19 mouse cellular contexts compared by ENCODE assay signal in genomic region chr17:3345276-3345885, GRCm38 (mm10). TPM values are rescaled to one million over a fixed set of nuclear protein-coding genes. Genes with fewer than 3 reads are reported as not detected.
A peak's percentile ranks its signal among the peaks of the same experiment; 100 is the strongest.
DNase-seq lines count a peak whose midpoint lies in the region; ATAC-seq lines count a peak whose summit lies in the region.
"Had no signal": no experiment of that assay in that cellular context is flagged by ENCODE, and none has a peak within 500 bp of the region (broad histone marks: within the 10 kb centered on the region; RNA-seq: fewer than 3 reads in every experiment).

No protein-coding gene starts in this region.

- H3K4me1 ChIP-seq in embryonic facial prominence, embryonic 11.5 days (ENCODE audit: control insufficient read depth, insufficient read depth, low read length) = no peaks in the 10 kb centered on the region; the same call in 1 of the 2 replicates
- H3K4me1 ChIP-seq in forebrain, embryonic 16.5 days (replicated peaks; ENCODE audit: control insufficient read depth, insufficient read depth, low read length) = peaks cover 41% of the 10 kb centered on the region
- H3K4me1 ChIP-seq in limb, embryonic 13.5 days = peaks cover 65% of the 10 kb centered on the region
- H3K4me1 ChIP-seq in kidney, embryonic 16.5 days (ENCODE audit: insufficient read depth, low read length) = no peaks in the 10 kb centered on the region

- H3K27ac ChIP-seq in embryonic facial prominence, embryonic 11.5 days (replicated peaks; ENCODE audit: low read depth, low read length) = no peak overlapping the region
- peak overlapping the region; percentile 65 for H3K27ac ChIP-seq in forebrain, embryonic 16.5 days (ENCODE audit: low read length)
- peak overlapping the region; percentile 52; the same call in 1 of the 2 replicates for H3K27ac ChIP-seq in limb, embryonic 13.5 days
- H3K27ac ChIP-seq in kidney, embryonic 16.5 days (ENCODE audit: low read length) = no peak overlapping the region
- H3K27ac ChIP-seq: midbrain, embryonic 12.5 days; neural tube, embryonic 12.5 days had no signal

- ATAC-seq in embryonic facial prominence, embryonic 11.5 days (replicated peaks; ENCODE audit: insufficient number of reproducible peaks, low FRiP score, low TSS enrichment, low read depth) = no peak
- ATAC-seq in forebrain, embryonic 16.5 days = 0 out of 2 replicates have a peak, but pooled peaks have one; percentile 16
- no peak for ATAC-seq in limb, embryonic 13.5 days (ENCODE audit: low FRiP score, low read depth)
- no peak for ATAC-seq in kidney, embryonic 16.5 days (ENCODE audit: low FRiP score, low TSS enrichment)

- peak; percentile 16 for DNase-seq in layer of hippocampus, adult 9-11 months
- no peak for DNase-seq in layer of hippocampus, postnatal 36 days
- peak; percentile 68 for DNase-seq in embryonic facial prominence, embryonic 11.5 days (ENCODE audit: low spot score)
- no peak for DNase-seq in heart, postnatal 36 days
- DNase-seq: cerebellum, adult 8-10 months; gastrocnemius, postnatal 25 days; heart, postnatal 10 days; kidney, adult 11 months; kidney, postnatal 36 days; lung, adult 18-20 months; lung, postnatal 36 days; retina, postnatal 1 day; thymus, adult 2 months had no signal

- 41% methylated on average over 12 of the region's 12 CpGs for WGBS in embryonic facial prominence, embryonic 11.5 days
- WGBS in forebrain, embryonic 16.5 days = 51% methylated on average over 12 of the region's 12 CpGs
- WGBS in limb, embryonic 13.5 days = 22% methylated on average over 12 of the region's 12 CpGs
- WGBS in kidney, embryonic 16.5 days = 59% methylated on average over 12 of the region's 12 CpGs

- H3K9me3 ChIP-seq in embryonic facial prominence, embryonic 11.5 days (replicated peaks; ENCODE audit: control insufficient read depth, low read length) = no peaks in the 10 kb centered on the region
- H3K9me3 ChIP-seq in forebrain, embryonic 16.5 days (ENCODE audit: control insufficient read depth, low read length) = no peaks in the 10 kb centered on the region
- H3K9me3 ChIP-seq in limb, embryonic 13.5 days = no peaks in the 10 kb centered on the region
- H3K9me3 ChIP-seq in kidney, embryonic 16.5 days (ENCODE audit: low read length) = no peaks in the 10 kb centered on the region
- H3K9me3 ChIP-seq: limb, embryonic 15.5 days; midbrain, embryonic 12.5 days; neural tube, embryonic 12.5 days had no signal

- H3K9ac ChIP-seq in embryonic facial prominence, embryonic 11.5 days (replicated peaks; ENCODE audit: low read length) = no peak overlapping the region
- peak overlapping the region; percentile 33; the same call in 1 of the 2 replicates for H3K9ac ChIP-seq in forebrain, embryonic 16.5 days (replicated peaks; ENCODE audit: low read depth, low read length)
- H3K9ac ChIP-seq in limb, embryonic 13.5 days = peak overlapping the region; percentile 13; the same call in 1 of the 2 replicates
- no peak overlapping the region for H3K9ac ChIP-seq in kidney, embryonic 16.5 days (replicated peaks; ENCODE audit: low read length)
- H3K9ac ChIP-seq: limb, embryonic 15.5 days; midbrain, embryonic 12.5 days; neural tube, embryonic 12.5 days had no signal

- intact Hi-C loops in heart, postnatal 36 days (cut with DNase I) = loop anchor here (5.0 kb wide), 1 partner anchor 58 kb away; no protein-coding TSS in a partner anchor

- H3K27me3 ChIP-seq in embryonic facial prominence, embryonic 11.5 days (ENCODE audit: control insufficient read depth, insufficient read depth, low read length) = no peaks in the 10 kb centered on the region
- no peaks in the 10 kb centered on the region for H3K27me3 ChIP-seq in forebrain, embryonic 16.5 days (replicated peaks; ENCODE audit: control insufficient read depth, insufficient read depth, low read length)
- H3K27me3 ChIP-seq in limb, embryonic 13.5 days = no peaks in the 10 kb centered on the region
- no peaks in the 10 kb centered on the region for H3K27me3 ChIP-seq in kidney, embryonic 16.5 days (ENCODE audit: insufficient read depth, low read length)
- H3K27me3 ChIP-seq: limb, embryonic 15.5 days; midbrain, embryonic 12.5 days; neural tube, embryonic 12.5 days had no signal

- no peaks in the 10 kb centered on the region for H3K36me3 ChIP-seq in embryonic facial prominence, embryonic 11.5 days (replicated peaks; ENCODE audit: control insufficient read depth, insufficient read depth, low read depth, low read length)
- H3K36me3 ChIP-seq in forebrain, embryonic 16.5 days (ENCODE audit: control insufficient read depth, insufficient read depth) = no peaks in the 10 kb centered on the region
- H3K36me3 ChIP-seq in limb, embryonic 13.5 days = no peaks in the 10 kb centered on the region
- H3K36me3 ChIP-seq in kidney, embryonic 16.5 days (ENCODE audit: insufficient read depth, low read length) = no peaks in the 10 kb centered on the region
- H3K36me3 ChIP-seq: limb, embryonic 15.5 days; midbrain, embryonic 12.5 days; neural tube, embryonic 12.5 days had no signal

- no peak overlapping the region for H3K4me3 ChIP-seq in embryonic facial prominence, embryonic 11.5 days (ENCODE audit: low read depth, low read length)
- no peak overlapping the region for H3K4me3 ChIP-seq in forebrain, embryonic 16.5 days (replicated peaks; ENCODE audit: low read length)
- H3K4me3 ChIP-seq in limb, embryonic 13.5 days = no peak overlapping the region
- H3K4me3 ChIP-seq in kidney, embryonic 16.5 days (ENCODE audit: low read length) = no peak overlapping the region
- H3K4me3 ChIP-seq: limb, embryonic 15.5 days; midbrain, embryonic 12.5 days; neural tube, embryonic 12.5 days had no signal

- no peak overlapping the region for H3K4me2 ChIP-seq in embryonic facial prominence, embryonic 11.5 days (ENCODE audit: low read depth, low read length)
- peak overlapping the region; percentile 13 for H3K4me2 ChIP-seq in forebrain, embryonic 16.5 days (ENCODE audit: low read length)
- H3K4me2 ChIP-seq in limb, embryonic 13.5 days (replicated peaks) = peak overlapping the region; percentile 31
- H3K4me2 ChIP-seq in kidney, embryonic 16.5 days (replicated peaks; ENCODE audit: low read depth, low read length) = no peak overlapping the region
- H3K4me2 ChIP-seq: limb, embryonic 15.5 days; midbrain, embryonic 12.5 days; neural tube, embryonic 12.5 days had no signal

RNA-seq across cellular contexts. Expression of gene Tiam2, which starts 19.0 kb away (rescaled TPM):
- total RNA-seq in layer of hippocampus, postnatal 36 days (2021) = 10 to 100 TPM; 36.8 to 43.9 TPM
- polyA plus RNA-seq in embryonic facial prominence, embryonic 11.5 days (2014; fragmentation: Nextera tagmentation; extraction: Ambion mirVana) = 8.9 and 11.9 TPM in 2 replicates
- 137 and 155 TPM in 2 replicates for polyA plus RNA-seq in forebrain, embryonic 16.5 days (2015; fragmentation: Nextera tagmentation; extraction: Ambion mirVana)
- polyA plus RNA-seq in limb, embryonic 13.5 days (2015; fragmentation: Nextera tagmentation; extraction: Ambion mirVana) = 25.7 and 29.3 TPM in 2 replicates
- total RNA-seq in heart, postnatal 36 days (2021) = 1 to 10 TPM; 1.4 to 2.3 TPM
- polyA plus RNA-seq in kidney, embryonic 16.5 days (2015; fragmentation: Nextera tagmentation; extraction: Ambion mirVana) = 5.0 and 5.5 TPM in 2 replicates

Comparison
In these comparisons a context has a peak if more than half of its experiments do, and no peak if none do; other contexts are left out.
1. DNase-seq: peak in layer of hippocampus, adult 9-11 months (single experiment) and embryonic facial prominence, embryonic 11.5 days (single experiment); none in layer of hippocampus, postnatal 36 days (0 of 2) and heart, postnatal 36 days (0 of 2).
2. H3K27ac ChIP-seq: peak in forebrain, embryonic 16.5 days (single experiment) and limb, embryonic 13.5 days (single experiment); none in embryonic facial prominence, embryonic 11.5 days (single experiment) and kidney, embryonic 16.5 days (single experiment).
3. H3K4me2 ChIP-seq: peak in forebrain, embryonic 16.5 days (single experiment) and limb, embryonic 13.5 days (single experiment); none in embryonic facial prominence, embryonic 11.5 days (single experiment) and kidney, embryonic 16.5 days (single experiment).
4. H3K9ac ChIP-seq: peak in forebrain, embryonic 16.5 days (single experiment) and limb, embryonic 13.5 days (single experiment); none in embryonic facial prominence, embryonic 11.5 days (single experiment) and kidney, embryonic 16.5 days (single experiment).